Mouse (Mus musculus): Measurements from ENCODE around the gene Mllt6.
"Not testable (repeated sequence)": the region's sequence is repeated elsewhere in the genome, so short reads cannot be mapped to it uniquely, and the experiment has no call there.

Gene Mllt6

DNA sequence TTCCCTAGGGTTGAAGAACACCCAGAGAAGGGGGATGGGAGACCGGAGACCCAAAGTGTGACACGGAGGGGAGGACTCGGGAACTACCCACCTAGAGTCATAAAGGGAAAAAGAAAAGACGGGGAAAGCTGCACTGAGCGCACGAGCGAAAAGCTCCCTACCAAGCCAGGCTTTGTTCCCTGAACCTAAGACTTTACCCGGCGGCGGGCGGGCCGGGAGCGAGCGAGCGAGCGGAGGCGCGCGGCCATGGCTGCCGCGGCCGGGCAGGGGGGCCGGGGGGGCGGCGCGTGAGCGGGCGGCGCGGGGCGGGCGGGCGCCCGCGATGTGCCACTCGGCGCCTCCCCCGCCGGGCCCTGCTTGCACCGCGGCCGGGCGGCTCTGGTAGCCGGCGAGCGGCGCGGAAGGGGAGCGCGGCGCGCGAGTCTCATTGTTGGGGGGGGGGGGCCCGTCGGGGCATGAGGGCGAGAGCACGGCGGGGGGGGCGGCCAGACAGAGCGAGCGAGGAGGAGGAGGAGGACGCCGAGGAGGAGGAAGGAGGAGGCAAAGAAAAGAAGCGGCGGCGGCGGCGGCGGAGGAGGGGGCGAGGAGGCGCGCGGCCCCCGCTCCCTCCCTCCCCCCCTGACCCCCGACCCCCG, at the start of gene Mllt6:
Gene Mllt6 (plus strand): TSS at position 522 of the 635 bp plus-strand sequence.
- peak in 1 of 2 experiments; percentile 73 for DNase-seq (ENCODE audit: low spot score in 2 of 2)

DNA sequence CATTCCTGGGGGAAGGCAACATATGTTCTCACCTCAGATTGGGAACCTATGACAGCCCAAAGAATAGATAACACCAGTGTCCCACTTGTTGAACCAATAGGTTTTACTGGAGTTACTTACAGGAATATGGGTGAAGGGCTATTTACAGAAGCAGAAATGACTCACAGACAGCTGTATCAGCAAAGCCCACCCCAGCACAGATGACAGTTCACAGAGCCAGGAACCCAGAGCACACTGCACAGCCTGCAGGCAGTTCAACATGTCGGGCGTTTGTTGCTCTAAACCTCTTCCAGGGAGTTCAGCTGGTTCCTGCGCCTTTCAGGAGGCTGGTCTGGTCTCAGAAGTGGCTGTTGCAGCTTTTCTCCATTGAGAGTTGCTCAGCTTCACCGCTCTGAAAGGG, 47.9 kb upstream of the Mllt6 start:
- DNase-seq (ENCODE audit: low spot score in 2 of 2), result no peak

DNA sequence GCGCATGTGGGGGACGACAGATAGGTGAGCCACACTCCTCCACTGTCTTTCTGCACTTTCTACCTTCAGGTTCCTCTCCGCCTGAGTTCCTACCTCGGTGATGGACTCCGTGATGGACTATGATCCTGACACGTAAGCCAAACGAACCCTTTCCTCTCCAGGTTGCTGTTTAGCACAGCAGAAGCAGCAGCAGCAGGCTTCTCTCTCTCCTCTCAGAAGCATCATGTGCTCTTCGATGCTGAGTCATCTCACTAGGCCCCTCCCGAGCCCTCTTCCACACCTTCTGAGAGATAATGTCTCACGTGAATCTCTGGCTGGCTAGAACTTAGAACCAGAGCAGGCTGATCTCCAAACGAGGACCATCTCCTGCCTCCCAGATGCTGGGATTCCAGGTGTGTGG, 44.8 kb upstream of the Mllt6 start:
- DNase-seq (ENCODE audit: low spot score in 2 of 2), result no peak

DNA sequence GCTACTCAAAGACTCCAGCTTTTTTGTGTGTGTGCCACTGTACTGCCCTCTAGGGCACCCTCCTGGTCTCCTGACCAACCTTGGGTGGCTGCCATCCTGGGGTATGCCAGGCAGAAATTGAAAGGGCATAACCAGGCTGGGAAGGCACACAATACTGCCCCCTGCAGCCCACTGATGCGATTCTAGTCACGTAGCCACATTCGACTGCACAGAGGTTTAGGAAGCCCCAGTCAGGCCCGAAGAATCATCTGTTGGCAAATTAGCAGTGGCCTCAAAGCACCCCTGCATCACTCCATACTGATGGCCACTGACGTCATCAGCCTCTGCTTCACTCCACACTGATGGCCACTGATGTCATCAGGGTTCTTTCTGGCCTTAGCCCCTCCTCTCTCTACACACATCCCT, 43.8 kb upstream of the Mllt6 start:
- peak in 1 of 2 experiments; percentile 48 for DNase-seq (ENCODE audit: low spot score in 2 of 2)

DNA sequence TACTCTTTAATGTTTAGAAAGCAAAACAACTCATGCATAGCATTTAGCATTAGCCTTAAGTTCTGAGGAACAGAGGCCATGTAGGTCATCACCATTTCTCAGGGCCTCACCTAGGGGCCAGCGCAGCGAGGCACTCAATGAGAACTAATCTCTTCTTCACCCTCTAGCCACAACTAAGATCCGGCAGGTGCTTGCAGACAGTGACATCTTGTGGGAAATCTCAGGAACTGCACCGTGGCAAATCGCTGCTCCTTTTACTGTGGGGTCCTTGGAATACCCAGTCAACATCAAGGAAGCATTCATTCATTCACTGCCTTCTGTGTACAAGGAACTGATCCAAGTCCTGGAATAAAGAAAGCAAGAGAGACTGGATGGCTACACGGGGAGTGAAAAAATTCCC, 40.8 kb upstream of the Mllt6 start:
- DNase-seq (ENCODE audit: low spot score in 2 of 2), result peak; percentile 29 to 59

DNA sequence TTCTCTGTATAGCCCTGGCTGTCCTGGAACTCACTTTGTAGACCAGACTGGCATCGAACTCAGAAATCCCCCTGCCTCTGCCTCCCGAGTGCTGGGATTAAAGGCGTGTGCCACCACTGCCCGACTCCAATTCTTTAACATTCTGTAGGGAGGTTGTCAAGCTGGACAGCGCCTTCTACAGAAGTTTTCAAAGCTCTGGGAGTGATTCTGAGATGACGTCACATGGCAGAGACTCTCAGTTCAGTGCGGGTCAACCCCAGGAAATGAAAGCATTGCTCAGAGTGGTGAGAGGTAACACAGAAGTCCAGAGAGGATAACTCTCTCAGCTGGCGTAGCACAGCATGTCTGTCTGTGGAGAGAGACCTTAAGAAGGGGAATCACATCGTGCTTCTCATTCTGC, 40.0 kb upstream of the Mllt6 start:
- no peak for DNase-seq (ENCODE audit: low spot score in 2 of 2)

DNA sequence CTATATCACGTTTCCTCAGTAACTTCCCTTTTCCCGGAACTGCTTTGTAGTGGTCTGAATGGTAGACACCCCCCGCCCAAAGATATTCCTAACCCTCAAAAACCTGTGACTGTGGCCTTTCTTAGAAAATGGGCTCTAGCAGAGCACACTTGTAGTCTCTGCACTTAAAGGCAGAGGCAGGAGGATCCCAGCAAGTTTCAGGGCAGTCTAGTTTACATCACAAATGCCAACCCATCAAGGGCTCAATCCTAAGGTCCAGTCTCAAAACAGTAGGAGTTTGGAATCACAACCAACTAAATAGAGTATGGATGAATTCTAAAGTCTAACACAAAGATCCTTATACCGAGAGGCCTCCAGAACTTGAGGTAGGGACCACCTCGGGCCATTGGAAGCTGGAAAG, 37.7 kb upstream of the Mllt6 start:
- no peak for DNase-seq (ENCODE audit: low spot score in 2 of 2)

DNA sequence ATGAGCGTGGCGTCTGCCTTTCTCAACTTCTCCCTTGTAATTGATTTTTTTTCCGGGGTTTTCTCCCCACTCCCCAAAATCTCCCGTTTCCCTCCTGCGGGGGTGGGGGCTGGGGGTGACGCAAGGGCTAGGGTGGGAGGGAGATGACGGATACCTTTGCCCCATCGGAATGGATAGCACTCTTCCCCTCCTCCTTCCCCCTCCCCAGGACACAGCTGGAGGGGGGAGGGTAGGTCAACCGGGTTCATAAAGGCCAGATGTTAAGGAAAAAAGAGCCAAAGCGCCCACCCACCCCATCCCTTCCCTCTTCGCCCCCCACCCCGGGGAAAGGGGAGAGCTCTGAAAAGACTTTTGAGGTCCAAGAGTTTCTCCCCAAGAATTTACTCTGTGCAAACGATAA, 36.8 kb upstream of the Mllt6 start:
- no peak for DNase-seq (ENCODE audit: low spot score in 2 of 2)

DNA sequence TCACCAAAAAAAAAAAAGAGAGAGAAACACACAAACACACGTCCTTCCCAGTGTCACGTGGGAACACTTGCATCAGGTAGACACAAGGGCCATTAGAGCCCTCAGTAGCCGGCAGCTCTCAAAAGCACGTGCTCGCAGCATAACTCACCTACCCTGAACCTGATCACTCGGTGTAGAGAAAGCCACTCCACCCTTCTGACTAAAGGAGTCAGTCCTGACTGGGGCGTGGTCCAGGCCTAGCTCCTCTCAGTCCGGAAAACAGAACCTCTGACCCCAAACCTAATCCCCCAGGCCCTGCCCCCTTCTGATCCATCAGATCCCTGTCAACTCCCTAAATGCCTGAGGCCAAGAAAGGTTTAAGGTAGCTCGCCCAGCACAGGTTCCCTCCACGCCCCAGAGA, 36.4 kb upstream of the Mllt6 start:
- no peak for DNase-seq (ENCODE audit: low spot score in 2 of 2)

DNA sequence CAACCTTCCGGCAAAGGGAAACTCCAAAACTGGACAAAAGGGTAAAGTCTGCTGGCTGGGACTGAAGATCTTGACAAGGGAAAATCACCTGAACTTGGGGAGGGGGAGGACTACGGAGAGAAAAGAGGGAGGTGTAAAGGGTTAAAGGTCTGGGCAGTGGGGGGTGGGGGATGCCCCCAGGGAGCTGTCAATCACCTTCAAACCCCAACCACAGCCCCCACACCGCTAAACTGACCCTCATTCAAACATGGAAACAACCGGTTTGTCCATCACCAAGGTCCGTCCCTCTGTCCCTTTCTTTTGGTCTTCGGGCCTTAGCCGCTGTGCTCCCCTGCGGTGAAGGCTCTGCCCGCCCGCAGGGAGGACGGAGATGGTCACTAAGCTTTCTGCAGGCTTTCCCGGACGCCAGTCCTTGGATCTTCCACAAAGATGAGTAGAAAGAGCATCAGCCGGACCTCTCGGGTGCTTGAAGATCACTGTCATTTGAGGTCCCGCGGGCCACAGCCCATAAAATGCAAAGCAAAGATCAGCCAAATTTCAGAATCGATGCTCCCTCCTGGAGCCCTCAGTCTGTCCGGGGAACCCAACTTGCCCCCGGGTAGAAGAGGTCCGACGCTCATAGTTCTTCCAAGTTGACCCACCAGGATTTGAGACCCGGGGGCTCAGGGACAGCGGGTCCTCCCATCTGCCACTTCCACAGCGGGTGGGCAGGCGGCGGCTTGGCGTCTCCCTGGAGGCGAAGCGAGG, 35.5 kb upstream of the Mllt6 start:
- no peak for DNase-seq (ENCODE audit: low spot score in 2 of 2)

DNA sequence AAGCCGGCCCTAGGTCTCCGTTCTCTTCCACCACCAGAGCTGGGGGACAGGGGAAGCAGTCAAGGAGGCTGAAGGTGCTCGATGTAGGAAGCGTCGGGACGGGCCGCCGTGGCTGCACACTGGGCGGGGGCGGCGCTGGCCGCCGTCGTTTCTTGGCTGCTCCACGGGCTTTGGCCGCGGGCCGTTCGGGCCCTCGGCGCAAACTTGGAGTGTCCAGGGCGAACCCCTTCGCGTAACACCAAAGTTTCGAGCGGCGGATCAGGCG, 35.0 kb upstream of the Mllt6 start:
- DNase-seq (ENCODE audit: low spot score in 2 of 2), result peak in 1 of 2 experiments; percentile 19

DNA sequence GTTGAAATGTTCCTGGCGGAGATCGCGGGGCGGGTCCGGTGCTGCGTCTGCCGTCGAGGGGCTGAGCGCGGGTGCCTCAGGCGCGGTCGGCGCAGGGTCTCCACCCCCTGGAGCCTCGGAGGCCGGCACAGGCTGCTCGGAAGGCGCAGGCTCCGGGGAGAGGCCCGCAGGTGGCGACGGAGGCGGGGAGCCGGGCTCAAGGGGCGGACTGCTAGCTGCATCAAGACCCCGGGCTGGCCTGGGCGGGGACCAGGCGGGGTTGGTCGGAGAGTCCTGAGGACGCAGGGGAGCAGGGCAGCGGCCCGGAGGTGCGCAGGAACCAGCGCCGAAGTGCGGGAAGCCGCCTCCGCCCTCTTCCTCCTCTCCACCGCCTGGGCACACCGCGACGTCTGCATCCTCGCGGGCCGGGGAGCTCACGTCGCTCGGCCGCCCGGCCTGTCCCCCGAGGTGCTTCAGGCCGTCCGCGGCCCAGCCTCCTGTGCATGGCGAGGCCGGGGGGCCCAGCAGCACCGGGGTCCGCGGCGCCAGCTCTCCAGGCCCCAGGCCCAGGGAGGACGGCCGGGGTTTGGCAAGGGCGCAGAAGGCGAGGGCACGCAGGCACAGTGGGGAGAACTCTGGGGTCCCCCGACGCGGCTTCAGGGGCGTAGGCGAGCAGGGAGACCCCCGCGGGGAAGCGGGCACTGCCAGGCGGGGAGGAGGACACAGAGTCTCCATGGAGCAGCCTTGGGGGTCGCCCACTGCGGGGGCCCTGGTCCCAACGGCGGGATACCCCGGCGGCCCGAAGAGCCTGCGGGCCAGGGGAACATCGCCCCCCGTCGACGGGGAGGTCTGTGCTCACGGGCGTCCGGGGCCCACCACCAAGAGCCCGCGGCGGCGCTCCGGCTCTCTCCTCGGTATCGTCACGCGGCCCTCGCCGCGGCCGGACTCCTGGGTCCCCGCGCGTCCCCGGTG, 34.4 kb upstream of the Mllt6 start:
- DNase-seq (ENCODE audit: low spot score in 2 of 2), result peak; percentile 20 to 25

DNA sequence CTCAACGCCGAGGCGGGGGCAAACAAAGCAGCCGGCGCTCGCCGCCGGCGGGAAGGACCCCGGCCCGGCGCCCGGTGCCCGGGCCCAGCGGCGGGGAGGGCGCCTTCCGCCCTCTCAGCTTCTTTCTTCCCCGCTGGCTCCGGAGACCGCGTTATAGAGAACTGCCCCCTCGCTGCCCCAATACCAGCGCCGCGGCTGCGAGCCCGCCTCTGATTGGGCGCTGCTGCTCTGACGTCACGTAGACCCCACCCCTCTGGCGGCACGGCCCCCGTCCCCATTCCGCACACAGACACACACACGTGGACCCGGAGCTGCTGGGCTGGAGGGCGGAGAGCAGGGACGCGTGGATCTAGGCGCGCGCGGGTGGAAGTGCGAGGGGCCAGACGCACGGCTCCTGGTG, 33.6 kb upstream of the Mllt6 start, which contains the start of gene Epop:
Gene Epop (minus strand): TSS at position 127 of the 400 bp plus-strand sequence.
- DNase-seq (ENCODE audit: low spot score in 2 of 2), result peak; percentile 47 to 75

DNA sequence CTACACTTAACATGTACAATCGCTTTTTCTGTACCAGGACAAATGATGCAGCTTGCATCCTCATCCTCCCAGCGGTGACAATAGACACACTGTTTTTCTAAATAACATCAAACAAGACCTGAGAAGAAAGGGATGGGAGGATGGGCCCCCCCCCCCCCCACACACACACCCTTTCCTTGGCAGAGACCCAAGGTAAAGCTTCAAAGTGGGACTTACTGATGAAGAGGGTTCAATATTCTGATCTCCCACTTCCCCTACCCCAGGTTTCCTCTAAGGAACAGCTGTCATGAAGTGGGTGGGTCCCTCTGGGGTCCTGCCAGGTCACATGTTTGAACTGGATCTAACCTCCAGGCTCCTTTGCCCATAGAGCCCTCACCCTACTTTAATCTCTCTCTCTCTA, 32.2 kb upstream of the Mllt6 start:
- DNase-seq (ENCODE audit: low spot score in 2 of 2), result no peak

DNA sequence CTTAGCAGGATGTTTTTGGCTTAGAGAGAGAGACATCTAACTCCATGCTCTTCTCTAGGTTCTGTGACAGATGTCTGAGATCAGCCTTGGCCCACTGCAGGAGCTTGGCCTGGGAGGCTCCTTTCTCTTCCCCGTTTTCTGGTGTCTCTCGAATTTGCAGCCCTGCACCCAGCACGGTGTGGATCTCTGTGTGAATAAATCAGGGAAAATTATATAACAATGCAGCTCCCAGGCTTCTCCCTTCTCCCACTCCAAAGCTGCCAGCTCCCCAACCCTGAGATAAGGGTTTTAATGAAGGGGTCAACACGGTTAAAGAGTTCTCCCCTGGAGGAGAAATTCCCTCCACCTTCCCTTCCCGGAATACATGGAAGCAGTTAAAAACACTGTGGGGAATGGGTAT, 31.7 kb upstream of the Mllt6 start:
- no peak for DNase-seq (ENCODE audit: low spot score in 2 of 2)

DNA sequence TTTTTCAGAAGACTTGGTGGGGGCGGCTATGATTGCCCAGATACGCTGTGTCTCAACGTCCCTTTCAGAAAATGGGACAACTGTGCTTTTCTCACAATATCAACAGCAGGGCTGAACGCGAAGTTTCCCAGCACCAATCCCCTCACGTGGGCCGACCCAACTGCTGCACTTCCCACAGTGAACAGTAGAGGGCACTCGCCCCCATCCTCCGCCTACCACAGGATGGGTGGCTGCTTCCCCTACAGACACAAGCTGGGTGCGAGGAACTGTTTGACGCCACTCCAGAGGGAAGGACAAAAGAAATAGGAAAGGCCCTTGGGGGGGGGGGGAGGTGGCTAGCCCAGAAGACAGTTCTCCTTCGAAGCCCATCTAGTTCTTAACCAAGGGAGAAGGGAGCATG, 31.3 kb upstream of the Mllt6 start:
- peak; percentile 77 to 86 for DNase-seq (ENCODE audit: low spot score in 2 of 2)

DNA sequence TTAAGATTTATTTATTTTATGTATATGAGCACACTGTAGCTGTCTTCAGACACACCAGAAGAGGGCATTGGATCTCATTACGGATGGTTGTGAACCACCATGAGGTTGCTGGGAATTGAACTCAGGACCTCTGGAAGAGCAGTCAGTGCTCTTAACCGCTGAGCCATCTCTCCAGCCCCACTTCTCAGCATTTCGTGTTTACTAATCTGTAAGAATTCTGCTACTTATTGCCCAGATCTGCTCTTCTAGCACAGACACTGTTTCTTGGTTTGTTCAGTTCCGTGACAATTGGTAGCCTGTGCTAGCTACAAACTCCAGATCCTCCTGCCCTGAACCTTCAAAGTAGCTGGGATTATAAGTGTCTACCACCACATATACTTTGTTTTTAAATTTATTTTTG, 30.8 kb upstream of the Mllt6 start:
- DNase-seq (ENCODE audit: low spot score in 2 of 2), result not testable (repeated sequence)

DNA sequence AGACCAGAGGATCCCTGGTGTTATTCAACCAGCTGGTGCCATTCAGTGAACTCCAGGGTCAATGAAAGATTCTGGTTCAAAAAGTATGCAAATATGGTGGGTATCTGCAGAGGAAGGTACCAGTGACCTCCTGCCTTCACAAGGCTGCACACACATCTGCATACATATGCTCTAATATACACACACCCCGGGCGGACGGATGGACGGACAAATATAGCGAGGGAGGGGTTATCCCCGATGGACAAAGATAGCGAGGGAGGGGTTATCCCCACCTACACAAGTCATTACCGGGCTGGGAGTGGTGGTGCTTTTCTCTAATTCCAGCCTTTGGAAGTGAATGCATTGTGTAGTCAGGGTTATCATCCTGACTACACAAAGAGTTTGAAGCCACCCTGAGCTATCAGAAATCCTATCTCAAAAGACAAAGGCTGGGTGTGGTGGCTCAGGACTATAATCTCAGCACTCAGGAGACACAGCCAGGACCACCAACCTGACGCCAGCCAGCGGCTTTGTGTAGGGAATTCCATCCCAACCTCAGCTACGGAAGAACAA, 27.7 kb upstream of the Mllt6 start:
- DNase-seq (ENCODE audit: low spot score in 2 of 2), result no peak

DNA sequence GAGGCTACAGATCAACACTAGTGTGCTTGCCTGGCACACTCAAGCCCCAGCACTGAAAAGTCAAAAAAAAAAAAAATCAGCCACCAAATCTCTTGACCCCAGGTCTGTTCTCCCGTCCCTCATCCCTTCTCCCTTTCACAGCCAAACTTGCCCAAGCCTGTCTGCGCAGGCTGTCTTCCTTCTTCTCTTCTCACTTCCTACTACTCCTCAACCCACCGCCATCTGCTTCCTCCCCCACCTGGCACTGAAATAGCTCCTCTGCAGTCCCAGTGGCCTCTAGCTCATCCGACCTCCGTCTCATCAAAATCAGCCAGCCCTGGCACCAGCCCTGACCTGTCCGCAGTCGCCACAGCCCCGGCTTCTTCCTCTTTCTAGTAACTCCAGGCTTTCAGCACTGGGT, 21.5 kb upstream of the Mllt6 start:
- DNase-seq (ENCODE audit: low spot score in 2 of 2), result no peak

DNA sequence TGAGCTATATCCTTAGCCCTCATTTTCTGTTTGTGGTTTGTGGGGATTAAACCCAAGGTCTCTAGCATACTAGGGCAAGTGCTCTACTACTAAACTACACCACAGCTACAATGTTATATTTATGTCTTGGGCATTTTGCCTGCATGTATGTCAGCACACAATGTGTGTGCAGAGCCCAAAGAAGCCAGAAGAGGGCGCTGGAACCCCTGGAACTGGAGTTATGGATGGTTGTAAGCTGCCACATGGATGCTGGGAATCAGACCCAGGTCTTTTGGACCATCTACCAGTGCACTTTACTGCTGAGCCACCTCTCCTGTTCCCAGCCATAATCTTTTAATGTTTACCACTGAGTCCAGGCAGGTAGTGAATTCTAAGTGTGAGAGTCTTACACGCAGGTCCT, 20.5 kb upstream of the Mllt6 start:
- no peak for DNase-seq (ENCODE audit: low spot score in 2 of 2)

DNA sequence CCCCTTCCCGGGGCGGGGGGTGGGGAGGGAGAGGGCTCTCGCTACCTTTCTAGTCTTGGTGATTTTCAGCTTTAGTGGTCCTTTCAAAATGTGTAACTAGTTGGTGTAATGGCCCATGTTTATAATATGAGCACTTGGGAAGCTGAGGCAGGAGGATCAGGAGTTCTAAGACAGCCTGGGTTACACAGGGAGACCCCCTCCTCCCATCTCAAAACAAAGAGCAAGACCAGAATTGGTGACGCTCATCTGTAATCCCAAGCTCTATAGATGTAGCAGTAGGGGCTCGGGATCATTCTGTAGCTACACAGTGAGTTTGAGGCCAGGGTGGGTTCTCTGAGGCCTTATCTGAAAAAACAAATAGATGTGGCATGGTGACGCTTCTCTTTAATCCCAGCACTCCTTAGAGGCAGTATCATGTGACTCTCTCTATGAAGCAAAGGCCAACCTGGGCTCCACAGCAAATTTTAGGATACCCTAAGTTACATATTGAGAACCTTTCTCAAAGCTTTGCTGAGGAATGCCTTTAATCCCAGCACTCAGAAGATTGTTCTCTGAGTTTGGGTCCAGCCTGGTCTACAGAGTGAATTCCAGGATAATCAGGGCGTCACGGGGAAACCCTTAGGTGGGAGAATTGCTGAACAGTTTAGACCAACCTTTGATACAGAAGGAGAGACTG, 19.7 kb upstream of the Mllt6 start:
- DNase-seq (ENCODE audit: low spot score in 2 of 2), result no peak

DNA sequence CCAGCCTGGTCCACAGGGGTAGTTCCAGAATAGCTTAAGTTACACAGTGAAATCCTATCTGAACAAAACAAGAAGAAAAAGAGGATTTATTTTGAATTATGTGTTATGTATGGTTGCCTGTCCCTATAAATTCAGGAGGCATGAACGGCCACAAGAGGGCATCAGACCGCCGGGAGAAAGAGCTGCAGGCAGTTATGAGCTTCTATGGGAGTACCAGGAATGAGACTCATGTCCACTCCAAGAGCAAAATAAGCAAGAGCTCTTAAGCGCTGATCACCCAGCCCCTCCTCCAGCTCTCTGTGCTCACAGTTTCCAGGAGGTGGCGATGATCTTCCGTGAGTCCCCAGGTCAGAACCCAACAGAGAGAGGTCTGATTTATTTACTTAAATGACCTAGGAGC, 18.4 kb upstream of the Mllt6 start:
- DNase-seq (ENCODE audit: low spot score in 2 of 2), result peak in 1 of 2 experiments; percentile 78
